Mouse (Mus musculus) cerebellum, postnatal 36 days (tissue): Measurements from ENCODE around the gene Map3k9.

ENCODE experiments used
- DNase-seq, 2 experiments: peaks; one replicate each; pipeline ENCODE4 v3.0.0; 2021 to 2022; ENCODE audit warnings: mixed read lengths in 2 of 2

Gene Map3k9

GRCm38 (mm10) chr12:81698011-81698410 lies 83.0 kb downstream of the Map3k9 start:
- no peak for DNase-seq

- DNase-seq: no peak
Observed at GRCm38 (mm10) chr12:81691177-81691730, 89.7 kb downstream of the Map3k9 start.

GRCm38 (mm10) chr12:81690751-81691150 lies 90.2 kb downstream of the Map3k9 start:
- no peak for DNase-seq

- no peak for DNase-seq
Observed at GRCm38 (mm10) chr12:81690111-81690510, 90.9 kb downstream of the Map3k9 start.

GRCm38 (mm10) chr12:81689505-81690056 lies 91.4 kb downstream of the Map3k9 start:
- DNase-seq: no peak

GRCm38 (mm10) chr12:81688537-81688936 lies 92.4 kb downstream of the Map3k9 start:
- no peak for DNase-seq

GRCm38 (mm10) chr12:81687873-81688272 lies 93.1 kb downstream of the Map3k9 start:
- no peak for DNase-seq

GRCm38 (mm10) chr12:81686406-81687117 lies 94.4 kb downstream of the Map3k9 start:
- no peak for DNase-seq

- DNase-seq: no peak
Observed at GRCm38 (mm10) chr12:81685981-81686380, 95.0 kb downstream of the Map3k9 start.

- DNase-seq: no peak
Observed at GRCm38 (mm10) chr12:81684096-81684495, 96.9 kb downstream of the Map3k9 start.

- no peak for DNase-seq
Observed at GRCm38 (mm10) chr12:81683395-81683794, 97.6 kb downstream of the Map3k9 start.

- no peak for DNase-seq
Observed at GRCm38 (mm10) chr12:81679807-81680529, 101.0 kb downstream of the Map3k9 start.

GRCm38 (mm10) chr12:81675557-81675956 lies 105.4 kb downstream of the Map3k9 start:
- DNase-seq: no peak
